Mouse (Mus musculus) liver, postnatal 0 days (tissue): ENCODE results near the gene Rabepk. TPM values are rescaled to one million over a fixed set of nuclear protein-coding genes. Genes with fewer than 3 reads are reported as not detected.
"Not testable (repeated sequence)": the region's sequence is repeated elsewhere in the genome, so short reads cannot be mapped to it uniquely, and the experiment has no call there.

Source experiments
- ATAC-seq: fragments of 200-750 bp; cut with Nextera tagmentation; 2 replicates; pipeline ENCODE4 v1.8.0; 2017; ENCODE audit warnings: mild to moderate bottlenecking, moderate library complexity
- DNase-seq: peaks from one replicate; pipeline ENCODE4 v3.0.0-alpha.2; 2016
- H3K27ac ChIP-seq: fragments of 300-500 bp; sonication (generic); 2 replicates; pipeline ENCODE4 v1.5.1; 2014; ENCODE audit warnings: antibody characterized with exemption, moderate library complexity, mild to moderate bottlenecking, low read depth
- H3K27me3 ChIP-seq: fragments of 300-500 bp; sonication (generic); 2 replicates; pipeline ENCODE4 v1.6.1; 2014; ENCODE audit warnings: low read length, control low read depth, mixed read lengths; ENCODE audit not compliant: insufficient read depth
- H3K36me3 ChIP-seq: fragments of 300-500 bp; sonication (generic); replicated peaks from 2 replicates; pipeline ENCODE4 v1.6.1; 2014; ENCODE audit warnings: mild to moderate bottlenecking, control low read depth, low read length, moderate library complexity, mixed read lengths; ENCODE audit not compliant: insufficient read depth
- H3K4me1 ChIP-seq: fragments of 300-500 bp; sonication (generic); 2 replicates; pipeline ENCODE4 v1.6.1; 2014; ENCODE audit warnings: antibody characterized with exemption, mild to moderate bottlenecking, control low read depth; ENCODE audit not compliant: insufficient read depth
- H3K4me2 ChIP-seq: fragments of 300-500 bp; sonication (generic); 2 replicates; pipeline ENCODE4 v1.6.1; 2014; ENCODE audit warnings: low read depth, mild to moderate bottlenecking, low read length, moderate library complexity, mixed read lengths
- H3K4me3 ChIP-seq: fragments of 300-500 bp; sonication (generic); 2 replicates; pipeline ENCODE4 v1.5.1; 2014; ENCODE audit warnings: low read depth, low read length
- H3K9ac ChIP-seq: fragments of 300-500 bp; sonication (generic); replicated peaks from 2 replicates; pipeline ENCODE4 v1.6.1; 2014; ENCODE audit warnings: mild to moderate bottlenecking, moderate library complexity
- H3K9me3 ChIP-seq: fragments of 300-500 bp; sonication (generic); 2 replicates; pipeline ENCODE4 v1.6.1; 2016; ENCODE audit warnings: mild to moderate bottlenecking, control low read depth, low read length, mixed read lengths
- CTCF ChIP-seq: sonication (generic); IDR thresholded peaks from 2 replicates; pipeline ENCODE4 v1.5.1; 2016; ENCODE audit warnings: antibody characterized with exemption, low read depth
- EP300 ChIP-seq: IDR thresholded peaks from 2 replicates; pipeline ENCODE4 v1.6.1; 2016; ENCODE audit warnings: antibody characterized with exemption, low read depth, mild to moderate bottlenecking
- WGBS: fragments of 180-500 bp; shearing (Covaris S2); extraction: QIAGEN DNeasy Blood & Tissue Kit; methylation state at CpG from one replicate; pipeline ENCODE4 v1.1.7; 2014; ENCODE audit not compliant: insufficient replicate concordance; 5-methylcytosine and 5-hydroxymethylcytosine counted together
- polyA plus RNA-seq: library from polyadenylated mRNA; unstranded; fragments of >200 nt; fragmentation: Nextera tagmentation; extraction: Ambion mirVana; gene quantifications from 2 replicates; pipeline ENCODE4 v1.2.1, GENCODE M21; 2015

Gene Rabepk
- polyA plus RNA-seq, 1 experiment from 2014 or later: 20.4 TPM

GRCm38 (mm10) chr2:34771368-34772226 lies 28.1 kb downstream of the Rabepk start, which contains the start of gene Hspa5:
Hspa5 (plus strand) TSS chr2:34771970.
- peak; percentile 73; the same call in 1 of the 2 replicates for TF ChIP-seq EP300
- TF ChIP-seq CTCF: no peak
- Histone ChIP-seq H3K27ac (peak within 1 kb of the TSS; percentile 93), H3K27me3 (no peaks in the 10 kb centered on the region), H3K36me3 (peaks cover 39% of the 10 kb centered on the region), H3K9me3 (no peaks in the 10 kb centered on the region), H3K4me2 (peak within 1 kb of the TSS; percentile 88), H3K4me1 (peaks cover 38% of the 10 kb centered on the region), H3K4me3 (peak within 1 kb of the TSS; percentile 96), H3K9ac (peak within 1 kb of the TSS; percentile 97)
- peak; percentile 97 for ATAC-seq
- WGBS: under 1% methylated on average over 58 of the region's 60 CpGs
- DNase-seq: peak; percentile 99

- under 1% methylated on average over 6 of the region's 6 CpGs for WGBS
- no peak for ATAC-seq
Observed at GRCm38 (mm10) chr2:34770951-34771350, 28.8 kb downstream of the Rabepk start.

GRCm38 (mm10) chr2:34770049-34770448 lies 29.7 kb downstream of the Rabepk start:
- ATAC-seq (no peak), DNase-seq (no peak)
- no peak for TF ChIP-seq EP300
- TF ChIP-seq CTCF: no peak
- peak overlapping the region; percentile 78 for H3K4me2 ChIP-seq
- no peak overlapping the region; the same call in 1 of the 2 replicates for H3K27ac ChIP-seq
- peaks cover 27% of the 10 kb centered on the region for H3K4me1 ChIP-seq
- peaks cover 24% of the 10 kb centered on the region for H3K36me3 ChIP-seq
- H3K27me3 ChIP-seq: no peaks in the 10 kb centered on the region
- 70% methylated on average over 2 of the region's 2 CpGs for WGBS
- H3K9ac ChIP-seq: no peak overlapping the region; the same call in 1 of the 2 replicates
- no peaks in the 10 kb centered on the region for H3K9me3 ChIP-seq
- peak overlapping the region; percentile 77; the same call in 1 of the 2 replicates for H3K4me3 ChIP-seq

More at GRCm38 (mm10) chr2:34770951-34771350, 28.8 kb downstream of the Rabepk start:
- Histone ChIP-seq H3K27me3 (no peaks in the 10 kb centered on the region), H3K9me3 (no peaks in the 10 kb centered on the region), H3K4me2 (peak overlapping the region; percentile 78), H3K27ac (peak overlapping the region; percentile 90), H3K36me3 (peaks cover 33% of the 10 kb centered on the region), H3K9ac (peak overlapping the region; percentile 96), H3K4me1 (peaks cover 32% of the 10 kb centered on the region), H3K4me3 (peak overlapping the region; percentile 77)
- TF ChIP-seq CTCF (no peak), EP300 (no peak)
- no peak for DNase-seq

- Histone ChIP-seq H3K9ac (no peak overlapping the region), H3K4me3 (no peak overlapping the region), H3K9me3 (no peaks in the 10 kb centered on the region), H3K4me1 (no peaks in the 10 kb centered on the region), H3K27ac (no peak overlapping the region), H3K36me3 (no peaks in the 10 kb centered on the region), H3K27me3 (no peaks in the 10 kb centered on the region), H3K4me2 (no peak overlapping the region)
- DNase-seq (no peak), ATAC-seq (no peak)
- TF ChIP-seq CTCF (no peak), EP300 (no peak)
- 56% methylated on average over 12 of the region's 12 CpGs for WGBS
Observed at GRCm38 (mm10) chr2:34764801-34765200, 34.9 kb downstream of the Rabepk start.

- Histone ChIP-seq H3K4me2 (no peak overlapping the region; the same call in 1 of the 2 replicates), H3K9ac (no peak overlapping the region), H3K27me3 (no peaks in the 10 kb centered on the region), H3K36me3 (no peaks in the 10 kb centered on the region), H3K4me1 (no peaks in the 10 kb centered on the region), H3K4me3 (no peak overlapping the region), H3K9me3 (no peaks in the 10 kb centered on the region), H3K27ac (0 out of 2 replicates have a peak overlapping the region, but pooled peaks have one; percentile 13)
- no peak for DNase-seq
- ATAC-seq: no peak
- WGBS: 69% methylated on average over 2 of the region's 2 CpGs
- no peak for TF ChIP-seq EP300
- no peak for TF ChIP-seq CTCF
Observed at GRCm38 (mm10) chr2:34762872-34763271, 36.8 kb downstream of the Rabepk start.

- no peak for DNase-seq
- H3K9me3 ChIP-seq: no peaks in the 10 kb centered on the region
- peak; percentile 86 for ATAC-seq
- H3K36me3 ChIP-seq: no peaks in the 10 kb centered on the region
- no peak overlapping the region for H3K9ac ChIP-seq
- 55% methylated on average over 2 of the region's 2 CpGs for whole genome bisulfite sequencing
- H3K27me3 ChIP-seq: no peaks in the 10 kb centered on the region
- TF ChIP-seq EP300: peak; percentile 96
- TF ChIP-seq CTCF: no peak
- H3K4me1 ChIP-seq: no peaks in the 10 kb centered on the region
- H3K4me3 ChIP-seq: no peak overlapping the region
- H3K27ac ChIP-seq: no peak overlapping the region
- H3K4me2 ChIP-seq: peak overlapping the region; percentile 6; the same call in 1 of the 2 replicates
Observed at GRCm38 (mm10) chr2:34762174-34762573, 37.5 kb downstream of the Rabepk start.

GRCm38 (mm10) chr2:34761272-34761671 lies 38.4 kb downstream of the Rabepk start:
- not testable (repeated sequence) for H3K9me3 ChIP-seq, H3K27ac ChIP-seq, H3K27me3 ChIP-seq, H3K4me1 ChIP-seq, ATAC-seq, DNase-seq, H3K4me2 ChIP-seq, H3K4me3 ChIP-seq, H3K9ac ChIP-seq, H3K36me3 ChIP-seq
- 90% methylated on average over 5 of the region's 5 CpGs for WGBS
